Mouse (Mus musculus) kidney, embryonic 14.5 days (tissue): ENCODE measurements around the gene Socs3. TPM values are rescaled to one million over a fixed set of nuclear protein-coding genes. Genes with fewer than 3 reads are reported as not detected.

Experiments
- ATAC-seq: fragments of 200-750 bp; cut with Nextera tagmentation; 2 replicates; pipeline ENCODE4 v1.8.0; 2017; ENCODE audit warnings: moderate number of reproducible peaks, mild to moderate bottlenecking, moderate TSS enrichment, moderate library complexity; ENCODE audit not compliant: low FRiP score, low TSS enrichment
- H3K27ac ChIP-seq: fragments of 300-500 bp; sonication (generic); 2 replicates; pipeline ENCODE4 v1.5.1; 2014; ENCODE audit warnings: low read depth, mild to moderate bottlenecking, low read length, moderate library complexity, mixed read lengths
- H3K27me3 ChIP-seq: fragments of 300-500 bp; sonication (generic); 2 replicates; pipeline ENCODE4 v1.6.1; 2014; ENCODE audit warnings: mild to moderate bottlenecking, low read length; ENCODE audit not compliant: control insufficient read depth, insufficient read depth
- H3K36me3 ChIP-seq: fragments of 300-500 bp; sonication (generic); 2 replicates; pipeline ENCODE4 v1.6.1; 2014; ENCODE audit warnings: low read length, mixed read lengths; ENCODE audit not compliant: control insufficient read depth, insufficient read depth
- H3K4me1 ChIP-seq: fragments of 300-500 bp; sonication (generic); 2 replicates; pipeline ENCODE4 v1.6.1; 2014; ENCODE audit warnings: low read length, mixed read lengths; ENCODE audit not compliant: control insufficient read depth, insufficient read depth
- H3K4me2 ChIP-seq: fragments of 300-500 bp; sonication (generic); replicated peaks from 2 replicates; pipeline ENCODE4 v1.6.1; 2014; ENCODE audit warnings: low read depth, mild to moderate bottlenecking, low read length
- H3K4me3 ChIP-seq: fragments of 300-500 bp; sonication (generic); 2 replicates; pipeline ENCODE4 v1.5.1; 2014; ENCODE audit warnings: mild to moderate bottlenecking, low read length
- H3K9ac ChIP-seq: fragments of 300-500 bp; sonication (generic); 2 replicates; pipeline ENCODE4 v1.6.1; 2014; ENCODE audit warnings: low read depth, mild to moderate bottlenecking, low read length, moderate library complexity
- H3K9me3 ChIP-seq: fragments of 300-500 bp; sonication (generic); 2 replicates; pipeline ENCODE4 v1.6.1; 2016; ENCODE audit warnings: low read length; ENCODE audit not compliant: control insufficient read depth
- WGBS: fragments of 180-500 bp; shearing (Covaris S2); extraction: QIAGEN DNeasy Blood & Tissue Kit; methylation state at CpG from one replicate; pipeline ENCODE4 v1.1.7; 2014; 5-methylcytosine and 5-hydroxymethylcytosine counted together
- polyA plus RNA-seq: library from polyadenylated mRNA; unstranded; fragments of >200 nt; fragmentation: Nextera tagmentation; extraction: Ambion mirVana; gene quantifications from 2 replicates; pipeline ENCODE4 v1.2.1, GENCODE M21; 2014

Gene Socs3
- polyA plus RNA-seq, 1 experiment from 2014 or later, result 6.7 TPM

- Histone ChIP-seq H3K27ac (no peak overlapping the region), H3K9ac (no peak overlapping the region), H3K27me3 (no peaks in the 10 kb centered on the region), H3K4me1 (peaks cover 40% of the 10 kb centered on the region), H3K36me3 (no peaks in the 10 kb centered on the region), H3K4me2 (no peak overlapping the region), H3K4me3 (no peak overlapping the region), H3K9me3 (no peaks in the 10 kb centered on the region)
- 55% methylated on average over 10 of the region's 10 CpGs for WGBS
- ATAC-seq, result no peak
Observed at GRCm38 (mm10) chr11:117989926-117990325, 20.1 kb upstream of the Socs3 start.

- no peak overlapping the region for H3K27ac ChIP-seq
- ATAC-seq, result no peak
- peaks cover 33% of the 10 kb centered on the region for H3K4me1 ChIP-seq
- no peak overlapping the region for H3K4me2 ChIP-seq
- H3K36me3 ChIP-seq, result no peaks in the 10 kb centered on the region
- no peak overlapping the region for H3K4me3 ChIP-seq
- no peaks in the 10 kb centered on the region for H3K27me3 ChIP-seq
- no peak overlapping the region for H3K9ac ChIP-seq
- H3K9me3 ChIP-seq, result no peaks in the 10 kb centered on the region
- 89% methylated on average over 4 of the region's 4 CpGs for WGBS
Observed at GRCm38 (mm10) chr11:117989241-117989640, 19.4 kb upstream of the Socs3 start.

GRCm38 (mm10) chr11:117987968-117988367 lies 18.1 kb upstream of the Socs3 start:
- Histone ChIP-seq H3K27ac (no peak overlapping the region), H3K4me2 (peak overlapping the region; percentile 86), H3K4me1 (peaks cover 24% of the 10 kb centered on the region), H3K9me3 (no peaks in the 10 kb centered on the region), H3K27me3 (no peaks in the 10 kb centered on the region), H3K9ac (peak overlapping the region; percentile 81; the same call in 1 of the 2 replicates), H3K36me3 (no peaks in the 10 kb centered on the region), H3K4me3 (peak overlapping the region; percentile 94; the same call in 1 of the 2 replicates)
- 67% methylated on average over 4 of the region's 4 CpGs for WGBS
- no peak for ATAC-seq

GRCm38 (mm10) chr11:117987032-117987451 lies 17.2 kb upstream of the Socs3 start:
- Histone ChIP-seq H3K4me3 (peak overlapping the region; percentile 94), H3K4me2 (peak overlapping the region; percentile 86), H3K36me3 (no peaks in the 10 kb centered on the region), H3K27me3 (no peaks in the 10 kb centered on the region), H3K27ac (peak overlapping the region; percentile 52), H3K4me1 (peaks cover 23% of the 10 kb centered on the region), H3K9me3 (no peaks in the 10 kb centered on the region), H3K9ac (peak overlapping the region; percentile 81)
- WGBS, result under 1% methylated on average over 32 of the region's 32 CpGs
- ATAC-seq, result peak; percentile 60

- peak; percentile 82 for ATAC-seq
Observed at GRCm38 (mm10) chr11:117986126-117987031, 16.5 kb upstream of the Socs3 start, which contains the start of gene Pgs1. Pgs1 (plus strand) TSS chr11:117986292.

GRCm38 (mm10) chr11:117983770-117984169 lies 13.9 kb upstream of the Socs3 start:
- Histone ChIP-seq H3K4me2 (no peak overlapping the region), H3K36me3 (no peaks in the 10 kb centered on the region), H3K9me3 (no peaks in the 10 kb centered on the region), H3K4me1 (peaks cover 18% of the 10 kb centered on the region), H3K27me3 (no peaks in the 10 kb centered on the region), H3K4me3 (no peak overlapping the region), H3K9ac (no peak overlapping the region), H3K27ac (no peak overlapping the region)
- 72% methylated on average over 7 of the region's 7 CpGs for WGBS
- ATAC-seq, result no peak

More at GRCm38 (mm10) chr11:117986126-117987031, 16.5 kb upstream of the Socs3 start, which contains the start of gene Pgs1:
- WGBS, result 7% methylated on average over 49 of the region's 51 CpGs
- Histone ChIP-seq H3K4me2 (peak within 1 kb of the TSS; percentile 86), H3K9ac (peak within 1 kb of the TSS; percentile 81), H3K27ac (peak within 1 kb of the TSS; percentile 52), H3K4me3 (peak within 1 kb of the TSS; percentile 94), H3K36me3 (no peaks in the 10 kb centered on the region), H3K4me1 (peaks cover 23% of the 10 kb centered on the region), H3K27me3 (no peaks in the 10 kb centered on the region), H3K9me3 (no peaks in the 10 kb centered on the region)

- H3K4me2 ChIP-seq, result no peak overlapping the region
- H3K36me3 ChIP-seq, result no peaks in the 10 kb centered on the region
- ATAC-seq, result no peak
- H3K9me3 ChIP-seq, result no peaks in the 10 kb centered on the region
- no peak overlapping the region for H3K4me3 ChIP-seq
- H3K4me1 ChIP-seq, result peaks cover 7% of the 10 kb centered on the region
- H3K27ac ChIP-seq, result no peak overlapping the region
- 74% methylated on average over 5 of the region's 5 CpGs for WGBS
- H3K27me3 ChIP-seq, result no peaks in the 10 kb centered on the region
- no peak overlapping the region for H3K9ac ChIP-seq
Observed at GRCm38 (mm10) chr11:117982426-117982825, 12.6 kb upstream of the Socs3 start.

GRCm38 (mm10) chr11:117979388-117979787 lies 9.5 kb upstream of the Socs3 start:
- 83% methylated on average over 7 of the region's 7 CpGs for whole genome bisulfite sequencing
- H3K27ac ChIP-seq, result no peak overlapping the region
- no peak overlapping the region for H3K4me3 ChIP-seq
- H3K9ac ChIP-seq, result no peak overlapping the region
- H3K36me3 ChIP-seq, result no peaks in the 10 kb centered on the region
- peaks cover 24% of the 10 kb centered on the region for H3K4me1 ChIP-seq
- H3K27me3 ChIP-seq, result no peaks in the 10 kb centered on the region
- H3K4me2 ChIP-seq, result no peak overlapping the region
- ATAC-seq, result no peak
- no peaks in the 10 kb centered on the region for H3K9me3 ChIP-seq

- H3K27ac ChIP-seq, result no peak overlapping the region
- WGBS, result 71% methylated on average over 4 of the region's 5 CpGs
- H3K4me2 ChIP-seq, result no peak overlapping the region
- no peak overlapping the region for H3K9ac ChIP-seq
- no peaks in the 10 kb centered on the region for H3K9me3 ChIP-seq
- no peaks in the 10 kb centered on the region for H3K36me3 ChIP-seq
- ATAC-seq, result no peak
- peaks cover 32% of the 10 kb centered on the region for H3K4me1 ChIP-seq
- no peaks in the 10 kb centered on the region for H3K27me3 ChIP-seq
- no peak overlapping the region for H3K4me3 ChIP-seq
Observed at GRCm38 (mm10) chr11:117977694-117978360, 8.0 kb upstream of the Socs3 start.
